Comparison of ENCODE assay signal across 8 mouse cellular contexts in the genomic region with DNA sequence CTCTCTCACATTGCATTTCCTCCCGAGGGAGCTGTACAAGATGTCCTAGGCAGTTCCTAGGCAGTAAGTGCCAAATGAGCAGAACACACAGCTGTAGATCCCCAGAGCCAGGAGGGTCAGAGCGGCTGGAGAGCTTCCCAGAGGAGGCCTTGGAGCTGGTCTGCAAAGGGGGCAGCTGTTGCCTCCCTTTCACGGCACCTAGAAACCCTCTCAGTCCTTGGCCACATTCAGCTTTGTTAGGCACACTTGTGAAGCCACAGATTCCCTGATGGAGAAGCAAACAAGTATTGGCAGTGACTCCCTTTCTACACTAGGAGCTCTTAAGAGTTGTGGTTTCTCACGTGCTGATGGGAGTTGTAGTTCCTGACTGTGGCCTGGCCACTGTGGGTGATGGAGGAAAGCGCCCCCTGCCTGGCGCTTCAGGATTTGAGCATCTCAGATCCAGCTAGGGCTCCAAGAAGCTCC. TPM values are rescaled to one million over a fixed set of nuclear protein-coding genes. Genes with fewer than 3 reads are reported as not detected.
A peak's percentile ranks its signal among the peaks of the same experiment; 100 is the strongest.
DNase-seq lines count a peak whose midpoint lies in the region; TF ChIP-seq lines count a peak whose summit lies in the region.

No protein-coding gene starts in this region.

- H3K4me3 ChIP-seq in gastrocnemius, adult 2 months: peak overlapping the region; percentile 54
- H3K4me3 ChIP-seq in left cerebral cortex, adult 2 months: no peak overlapping the region

- peak; percentile 96 for DNase-seq in R1 (ENCODE audit: low read depth, low spot score)
- peak; percentile 82 for DNase-seq in cerebellum, postnatal 14 days
- peak; percentile 88 for DNase-seq in gastrocnemius, adult 2 months
- DNase-seq in hindlimb bud, embryonic 11.5 days (ENCODE audit: extremely low spot score, low read depth, low spot score): peak; percentile 46
- peak; percentile 71 to 83 for DNase-seq in left cerebral cortex, adult 2 months (ENCODE audit: extremely low spot score in 1 of 2, low spot score in 2 of 2)
- DNase-seq in lung, postnatal 4 days: peak; percentile 85 to 86
- DNase-seq in right cerebral cortex, adult 18-20 months: peak; percentile 85
- DNase-seq in urinary bladder, postnatal 36 days (ENCODE audit: low spot score in 2 of 2): peak; percentile 67 to 76

- TF ChIP-seq CTCF in gastrocnemius, adult 2 months (IDR thresholded peaks at IDR 0.05): peak; percentile 82
- TF ChIP-seq CTCF in left cerebral cortex, adult 2 months (IDR thresholded peaks at IDR 0.05): peak; percentile 78

- intact Hi-C loops in gastrocnemius, adult 2 months (cut with DNase I): loop anchor here (1.0 to 5.0 kb wide), 2 partner anchors 34 to 50 kb away; partner anchors contain the start of gene Nrxn2
- intact Hi-C loops in left cerebral cortex, adult 2 months (cut with DNase I): loop anchor here (1.0 kb wide), 1 partner anchor 34 kb away; the partner anchor contains the start of gene Nrxn2

- H3K27ac ChIP-seq in gastrocnemius, adult 2 months: peak overlapping the region; percentile 88
- peak overlapping the region; percentile 83 for H3K27ac ChIP-seq in left cerebral cortex, adult 2 months

RNA-seq across cellular contexts. Expression of gene Nrxn2, which starts 33.5 kb away (rescaled TPM):
- 1 to 10 TPM in 1 of 2 experiments, under 1 TPM in 1; 0.77 to 2.0 TPM for total RNA-seq in gastrocnemius, adult 2 months (2021)
- 100 to 1,000 TPM; 618 to 620 TPM for total RNA-seq in left cerebral cortex, adult 2 months (2021)

RNA-seq across cellular contexts. Expression of gene Rasgrp2, which starts 52.9 kb away (rescaled TPM):
- 10 to 100 TPM; 14.9 to 24.6 TPM for total RNA-seq in gastrocnemius, adult 2 months (2021)
- total RNA-seq in left cerebral cortex, adult 2 months (2021): 10 to 100 TPM; 61.1 to 72.2 TPM

Comparison
In these comparisons a context has a peak if more than half of its experiments do, and no peak if none do; other contexts are left out.
1. DNase-seq: peak in every context shown above with its lines; median percentile 96 in R1; 88 in gastrocnemius, adult 2 months; 86 in lung, postnatal 4 days; 85 in right cerebral cortex, adult 18-20 months; 82 in cerebellum, postnatal 14 days; 77 in left cerebral cortex, adult 2 months; 72 in urinary bladder, postnatal 36 days; 46 in hindlimb bud, embryonic 11.5 days.
2. RNA of gene Nrxn2, which starts 33.5 kb away (total RNA-seq): 618 to 620 TPM in left cerebral cortex, adult 2 months; 0.77 to 2.0 TPM in gastrocnemius, adult 2 months; every median in the first group is over 100 times any median in the second.